ENCODE assay signal across 11 mouse cellular contexts in the genomic region with DNA sequence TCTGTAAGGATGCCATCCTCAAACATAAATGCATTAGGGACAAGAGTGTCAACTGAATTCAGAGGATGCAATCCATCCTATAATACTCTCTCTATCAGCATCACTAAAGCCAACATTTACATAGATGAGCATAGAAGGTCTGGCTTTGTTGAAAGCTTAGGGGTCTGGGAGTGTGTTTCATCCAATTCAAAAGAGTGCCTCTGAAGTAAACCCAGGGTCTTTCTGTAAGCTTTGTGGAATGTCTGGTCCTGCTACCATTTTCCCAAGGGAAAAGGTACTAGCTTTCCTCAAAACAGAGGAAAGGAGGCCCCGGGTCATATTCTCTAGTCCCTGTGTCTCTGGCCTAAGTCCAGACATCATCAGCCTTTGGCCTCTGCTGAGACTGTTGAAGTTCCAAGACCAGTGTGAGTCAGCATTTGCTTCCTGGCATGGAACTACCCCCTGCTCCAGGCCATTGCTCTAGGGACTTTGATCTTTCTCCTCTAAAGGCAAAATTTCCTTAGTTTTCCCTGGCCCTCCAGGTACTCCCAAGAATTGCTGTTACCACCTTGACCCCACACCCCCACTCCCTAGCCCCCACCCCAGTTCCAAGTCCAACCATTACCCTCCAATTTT.
DNase-seq lines count a peak whose midpoint lies in the region; ATAC-seq lines count a peak whose summit lies in the region.
"Had no signal": no experiment of that assay in that cellular context is flagged by ENCODE, and none has a peak within 500 bp of the region (broad histone marks: within the 10 kb centered on the region; RNA-seq: fewer than 3 reads in every experiment).

No protein-coding gene starts in this region.

- H3K4me1 ChIP-seq in liver, embryonic 12.5 days: no peaks in the 10 kb centered on the region; the same call in 1 of the 2 replicates
- H3K4me1 ChIP-seq in hindbrain, embryonic 10.5 days (replicated peaks): peaks cover 16% of the 10 kb centered on the region
- H3K4me1 ChIP-seq: neural tube, embryonic 12.5 days had no signal

- H3K4me2 ChIP-seq in liver, embryonic 12.5 days: no peak overlapping the region
- H3K4me2 ChIP-seq: limb, embryonic 12.5 days; neural tube, embryonic 12.5 days had no signal

- no peak overlapping the region for H3K27ac ChIP-seq in liver, embryonic 12.5 days
- no peak overlapping the region for H3K27ac ChIP-seq in hindbrain, embryonic 10.5 days
- H3K27ac ChIP-seq: hindbrain, postnatal 0 days; limb, embryonic 12.5 days; neural tube, embryonic 12.5 days had no signal

- H3K9me3 ChIP-seq in liver, embryonic 12.5 days (replicated peaks): no peaks in the 10 kb centered on the region
- H3K9me3 ChIP-seq in hindbrain, embryonic 10.5 days: no peaks in the 10 kb centered on the region
- H3K9me3 ChIP-seq: limb, embryonic 12.5 days; neural tube, embryonic 12.5 days had no signal

- whole genome bisulfite sequencing in liver, embryonic 12.5 days (ENCODE audit: insufficient replicate concordance): 73% methylated on average over 1 of the region's 1 CpGs
- 78% methylated on average over 1 of the region's 1 CpGs for WGBS in hindbrain, embryonic 10.5 days

- no peak overlapping the region for H3K9ac ChIP-seq in liver, embryonic 12.5 days
- H3K9ac ChIP-seq: limb, embryonic 12.5 days; neural tube, embryonic 12.5 days had no signal

- DNase-seq in 3134 (ENCODE audit: extremely low read depth, insufficient read length, low spot score): peak; percentile 15
- peak; percentile 45 for DNase-seq in Muller cell, postnatal 12 days (ENCODE audit: inconsistent ontology term)
- peak; percentile 24 to 30 for DNase-seq in gastrocnemius, adult 8-10 months (ENCODE audit: low spot score in 2 of 2)
- DNase-seq in kidney, adult 18-20 months: peak; percentile 76
- DNase-seq in spleen, postnatal 10 days (ENCODE audit: low spot score in 2 of 2): no peak
- DNase-seq in hindbrain, embryonic 10.5 days (ENCODE audit: low spot score): no peak

- no peaks in the 10 kb centered on the region for H3K27me3 ChIP-seq in liver, embryonic 12.5 days (replicated peaks)
- no peaks in the 10 kb centered on the region for H3K27me3 ChIP-seq in hindbrain, embryonic 10.5 days (ENCODE audit: insufficient read depth, poor library complexity, severe bottlenecking)
- H3K27me3 ChIP-seq: limb, embryonic 12.5 days; neural tube, embryonic 12.5 days had no signal

- H3K36me3 ChIP-seq in liver, embryonic 12.5 days: no peaks in the 10 kb centered on the region
- H3K36me3 ChIP-seq in hindbrain, embryonic 10.5 days: no peaks in the 10 kb centered on the region
- H3K36me3 ChIP-seq: limb, embryonic 12.5 days; neural tube, embryonic 12.5 days had no signal

- H3K4me3 ChIP-seq in liver, embryonic 12.5 days: no peak overlapping the region
- no peak overlapping the region for H3K4me3 ChIP-seq in hindbrain, embryonic 10.5 days
- H3K4me3 ChIP-seq: limb, embryonic 12.5 days; neural tube, embryonic 12.5 days had no signal

- ATAC-seq in erythroid progenitor cell, adult 5-6 weeks (replicated peaks; ENCODE audit: low FRiP score, poor library complexity, severe bottlenecking): no peak
- ATAC-seq in liver, embryonic 12.5 days: no peak
- ATAC-seq: hindbrain, postnatal 0 days had no signal

Comparison
In these comparisons a context has a peak if more than half of its experiments do, and no peak if none do; other contexts are left out.
1. DNase-seq: peak in 3134 (single experiment), Muller cell, postnatal 12 days (single experiment), gastrocnemius, adult 8-10 months (2 of 2) and kidney, adult 18-20 months (single experiment); none in spleen, postnatal 10 days (0 of 2) and hindbrain, embryonic 10.5 days (single experiment).